Mouse (Mus musculus): ENCODE data around the gene Limch1. TPM values are rescaled to one million over a fixed set of nuclear protein-coding genes. Genes with fewer than 3 reads are reported as not detected.

The Limch1 gene
- total RNA-seq, 2 experiments from 2014 or later: not detected

DNA sequence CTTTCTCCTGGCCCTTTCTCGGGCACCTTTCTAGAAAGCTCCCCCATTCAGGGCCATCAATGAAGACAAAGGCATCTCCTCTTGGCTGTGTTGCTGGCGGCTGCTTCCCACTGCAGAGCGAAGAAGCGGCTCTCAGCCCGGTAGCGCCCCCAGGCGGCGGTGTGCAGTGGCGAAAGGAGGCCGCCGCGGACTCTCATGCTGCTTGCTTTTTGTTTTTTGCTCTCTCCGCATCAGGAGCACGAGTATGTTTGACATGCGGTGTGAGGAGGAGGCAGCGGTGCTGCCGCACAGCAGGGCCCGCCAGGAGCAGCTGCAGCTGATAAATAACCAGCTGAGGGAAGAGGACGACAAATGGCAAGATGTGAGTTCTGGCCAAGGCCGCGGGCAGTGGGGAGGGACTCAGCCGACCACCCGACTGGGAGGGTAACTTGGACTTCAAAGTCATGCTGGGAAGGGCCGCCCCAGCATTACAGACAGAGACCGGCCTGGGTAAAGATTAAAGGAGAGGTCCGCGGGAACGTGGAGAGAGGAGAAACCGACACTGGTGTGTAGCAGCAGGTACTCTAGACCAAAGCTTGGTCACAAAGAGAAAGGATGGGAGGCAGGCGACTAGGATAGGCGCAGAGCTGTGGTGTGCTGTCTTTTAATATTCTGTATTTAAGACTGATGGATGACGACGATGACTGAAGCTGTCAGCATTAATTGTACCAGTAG lies 251.4 kb downstream of the Limch1 start:
- no peak for ATAC-seq (replicated peaks; ENCODE audit: low FRiP score, poor library complexity, severe bottlenecking)

GRCm38 (mm10) chr5:66997600-66997930 lies 251.9 kb downstream of the Limch1 start:
- no peak for ATAC-seq (replicated peaks; ENCODE audit: low FRiP score, poor library complexity, severe bottlenecking)

DNA sequence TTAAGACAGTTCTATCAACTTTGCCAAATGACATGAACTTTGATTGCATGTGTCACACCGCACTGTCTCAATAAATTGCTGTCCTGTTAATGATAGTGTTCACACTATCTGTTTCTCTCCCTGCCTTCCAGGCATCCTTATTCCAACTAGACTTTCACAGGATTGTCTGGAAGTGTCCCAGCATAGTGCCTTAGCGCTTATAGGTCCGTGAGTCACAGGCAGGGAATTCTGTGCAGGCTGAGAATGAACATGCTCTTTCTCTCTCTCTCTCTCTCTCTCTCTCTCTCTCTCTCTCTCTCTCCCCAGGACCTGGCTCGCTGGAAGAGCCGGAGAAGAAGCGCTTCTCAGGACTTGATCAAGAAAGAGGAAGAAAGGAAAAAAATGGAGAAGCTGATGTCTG lies 252.7 kb downstream of the Limch1 start:
- no peak for ATAC-seq (replicated peaks; ENCODE audit: low FRiP score, poor library complexity, severe bottlenecking)

GRCm38 (mm10) chr5:67002346-67002745 lies 256.7 kb downstream of the Limch1 start:
- ATAC-seq (replicated peaks; ENCODE audit: low FRiP score, poor library complexity, severe bottlenecking): no peak

- ATAC-seq (replicated peaks; ENCODE audit: low FRiP score, poor library complexity, severe bottlenecking): no peak
These were observed 259.0 kb downstream of the Limch1 start for GRCm38 (mm10) chr5:67004619-67005018.

GRCm38 (mm10) chr5:67011043-67011870 lies 265.6 kb downstream of the Limch1 start:
- no peak for ATAC-seq (replicated peaks; ENCODE audit: low FRiP score, poor library complexity, severe bottlenecking)

- ATAC-seq (replicated peaks; ENCODE audit: low FRiP score, poor library complexity, severe bottlenecking): no peak
These were observed 266.4 kb downstream of the Limch1 start for GRCm38 (mm10) chr5:67011985-67012384.

DNA sequence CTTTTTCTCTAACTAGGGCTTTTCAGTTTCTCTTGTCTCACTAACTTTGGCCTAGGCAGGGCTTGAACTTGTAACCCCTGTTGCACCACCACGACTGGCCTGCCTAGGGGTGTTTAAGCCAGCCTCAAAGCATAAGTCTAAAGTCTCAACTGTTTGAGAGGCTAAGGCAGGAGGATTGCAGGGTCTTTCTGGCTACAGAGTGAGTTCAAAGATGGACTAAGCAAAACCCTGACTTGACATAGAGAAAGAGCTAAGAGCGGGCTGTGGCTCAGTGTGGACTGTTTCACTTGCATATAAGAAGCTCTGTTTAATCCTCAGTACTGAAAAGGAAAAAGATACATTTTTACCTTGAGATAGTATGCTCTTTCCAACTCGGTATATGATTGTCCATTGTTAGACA lies 268.3 kb downstream of the Limch1 start:
- no peak for ATAC-seq (replicated peaks; ENCODE audit: low FRiP score, poor library complexity, severe bottlenecking)

DNA sequence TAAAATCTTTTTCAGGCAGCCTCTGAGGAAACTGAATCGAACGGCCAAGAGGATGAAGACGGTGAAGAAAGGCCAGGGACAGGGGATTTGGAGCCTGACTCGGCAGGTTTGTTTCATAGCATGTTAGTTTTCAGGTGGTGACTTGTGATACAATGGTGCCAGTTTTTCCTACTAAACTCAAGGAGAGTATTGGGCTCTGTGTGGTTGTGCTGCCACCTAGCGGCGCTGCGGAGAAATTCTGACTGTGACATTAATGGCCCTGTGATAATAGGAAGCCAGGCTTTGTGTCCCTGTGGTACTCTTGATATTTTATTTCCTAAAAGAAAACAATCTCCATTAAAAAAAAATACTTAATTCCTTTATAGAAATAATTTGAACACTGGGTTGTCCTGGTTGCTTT lies 270.8 kb downstream of the Limch1 start:
- peak; percentile 52; the same call in 1 of the 2 replicates for ATAC-seq (replicated peaks; ENCODE audit: low FRiP score, poor library complexity, severe bottlenecking)

GRCm38 (mm10) chr5:67024459-67025050 lies 278.9 kb downstream of the Limch1 start:
- ATAC-seq (replicated peaks; ENCODE audit: low FRiP score, poor library complexity, severe bottlenecking): no peak

GRCm38 (mm10) chr5:67025095-67025494 lies 279.5 kb downstream of the Limch1 start:
- ATAC-seq (replicated peaks; ENCODE audit: low FRiP score, poor library complexity, severe bottlenecking): no peak

GRCm38 (mm10) chr5:67025581-67025980 lies 280.0 kb downstream of the Limch1 start:
- no peak for ATAC-seq (replicated peaks; ENCODE audit: low FRiP score, poor library complexity, severe bottlenecking)

DNA sequence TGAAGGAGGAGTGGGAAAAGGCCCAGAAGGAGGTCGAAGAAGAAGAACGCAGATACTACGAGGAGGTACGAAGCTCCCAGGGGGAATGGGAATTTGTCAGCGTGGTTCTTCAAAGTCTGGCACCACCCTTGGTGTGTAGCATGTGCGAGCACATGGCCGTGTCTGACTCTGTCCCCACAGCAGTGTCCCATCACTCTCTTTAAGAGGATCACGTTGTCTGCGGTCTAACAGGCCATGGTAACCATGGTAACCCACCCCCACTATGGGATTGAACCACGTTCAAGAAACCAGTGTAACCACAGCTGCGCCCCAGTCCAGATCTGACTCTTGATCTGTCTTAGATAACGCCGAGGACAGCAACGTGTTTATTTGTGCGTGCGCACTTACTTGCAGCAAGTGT lies 283.2 kb downstream of the Limch1 start:
- no peak for ATAC-seq (replicated peaks; ENCODE audit: low FRiP score, poor library complexity, severe bottlenecking)

DNA sequence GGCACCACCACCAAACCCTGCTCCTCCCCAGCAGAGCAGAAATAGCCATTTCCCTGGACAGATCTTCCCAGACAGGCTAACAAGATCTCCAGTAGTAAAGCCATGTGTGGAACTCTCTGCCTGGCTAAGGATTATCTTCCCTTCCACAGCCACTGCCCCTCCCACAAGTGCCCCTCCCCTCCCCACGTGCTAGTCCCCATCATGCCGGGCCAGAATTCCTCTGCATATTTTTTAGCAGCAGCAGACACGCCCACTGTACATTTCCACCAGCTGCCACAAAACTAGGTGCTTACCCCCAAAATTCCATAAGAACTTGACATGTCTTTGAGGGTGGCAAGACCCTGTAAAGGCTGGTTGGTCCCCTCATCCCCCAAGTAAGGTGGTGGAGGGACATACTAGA lies 284.3 kb downstream of the Limch1 start:
- ATAC-seq (replicated peaks; ENCODE audit: low FRiP score, poor library complexity, severe bottlenecking): no peak

- no peak for ATAC-seq (replicated peaks; ENCODE audit: low FRiP score, poor library complexity, severe bottlenecking)
These were observed 287.0 kb downstream of the Limch1 start for GRCm38 (mm10) chr5:67032601-67033000.

DNA sequence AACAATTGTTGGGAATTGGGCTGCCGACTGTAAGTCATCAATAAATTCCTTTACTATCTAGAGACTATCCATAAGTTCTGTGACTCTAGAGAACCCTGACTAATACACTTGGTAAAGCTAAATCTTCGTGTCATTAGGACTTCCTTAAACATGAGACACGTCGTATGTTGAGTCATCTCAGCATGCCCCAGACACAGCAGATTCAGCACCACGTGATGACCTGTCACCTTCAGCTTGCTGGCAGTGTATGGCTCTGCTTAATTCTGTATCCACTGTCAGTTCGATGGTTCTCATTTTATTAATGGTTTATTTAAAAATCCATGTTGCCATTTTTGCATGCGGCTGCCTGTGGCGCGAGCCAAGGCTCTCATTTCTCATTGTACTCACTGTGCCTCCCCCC lies 298.3 kb downstream of the Limch1 start:
- no peak for ATAC-seq (replicated peaks; ENCODE audit: low FRiP score, poor library complexity, severe bottlenecking)

GRCm38 (mm10) chr5:67048003-67048402 lies 302.4 kb downstream of the Limch1 start:
- no peak for ATAC-seq (replicated peaks; ENCODE audit: low FRiP score, poor library complexity, severe bottlenecking)

- no peak for ATAC-seq (replicated peaks; ENCODE audit: low FRiP score, poor library complexity, severe bottlenecking)
These were observed 312.2 kb downstream of the Limch1 start for GRCm38 (mm10) chr5:67057803-67058202.

DNA sequence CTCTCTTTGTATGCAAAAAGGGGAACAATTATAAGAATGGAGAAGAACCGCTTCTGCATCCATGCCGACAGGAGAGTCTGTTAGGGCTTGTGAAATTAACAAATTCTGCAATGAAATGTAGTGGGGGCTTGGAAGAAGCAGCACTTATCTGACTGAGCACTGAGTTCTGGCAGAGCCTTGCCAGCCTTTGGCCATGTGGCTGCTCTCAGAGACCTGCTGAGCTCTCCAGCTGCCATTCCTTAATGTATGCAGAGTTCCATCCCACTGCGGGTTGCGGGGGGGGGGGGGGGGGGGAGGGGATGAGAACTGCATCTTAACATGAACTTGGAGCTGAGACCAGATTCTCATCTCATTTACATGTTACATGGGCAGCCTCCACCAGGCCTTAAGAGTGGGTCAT lies 314.9 kb downstream of the Limch1 start:
- ATAC-seq (replicated peaks; ENCODE audit: low FRiP score, poor library complexity, severe bottlenecking): no peak

GRCm38 (mm10) chr5:67063596-67063995 lies 318.0 kb downstream of the Limch1 start:
- no peak for ATAC-seq (replicated peaks; ENCODE audit: low FRiP score, poor library complexity, severe bottlenecking)

- ATAC-seq (replicated peaks; ENCODE audit: low FRiP score, poor library complexity, severe bottlenecking): no peak
These were observed 337.5 kb downstream of the Limch1 start for GRCm38 (mm10) chr5:67083117-67083516.

Data from erythroblast, adult 5-6 weeks (primary cell).